Mouse (Mus musculus): Measurements from ENCODE around the gene Spock1.
A peak's percentile ranks its signal among the peaks of the same experiment; 100 is the strongest.

The Spock1 gene

GRCm38 (mm10) chr13:57588558-57589273 is 319.4 kb downstream of the Spock1 start:
- no peak for DNase-seq

GRCm38 (mm10) chr13:57585131-57585530 is 323.0 kb downstream of the Spock1 start:
- DNase-seq: no peak

DNA sequence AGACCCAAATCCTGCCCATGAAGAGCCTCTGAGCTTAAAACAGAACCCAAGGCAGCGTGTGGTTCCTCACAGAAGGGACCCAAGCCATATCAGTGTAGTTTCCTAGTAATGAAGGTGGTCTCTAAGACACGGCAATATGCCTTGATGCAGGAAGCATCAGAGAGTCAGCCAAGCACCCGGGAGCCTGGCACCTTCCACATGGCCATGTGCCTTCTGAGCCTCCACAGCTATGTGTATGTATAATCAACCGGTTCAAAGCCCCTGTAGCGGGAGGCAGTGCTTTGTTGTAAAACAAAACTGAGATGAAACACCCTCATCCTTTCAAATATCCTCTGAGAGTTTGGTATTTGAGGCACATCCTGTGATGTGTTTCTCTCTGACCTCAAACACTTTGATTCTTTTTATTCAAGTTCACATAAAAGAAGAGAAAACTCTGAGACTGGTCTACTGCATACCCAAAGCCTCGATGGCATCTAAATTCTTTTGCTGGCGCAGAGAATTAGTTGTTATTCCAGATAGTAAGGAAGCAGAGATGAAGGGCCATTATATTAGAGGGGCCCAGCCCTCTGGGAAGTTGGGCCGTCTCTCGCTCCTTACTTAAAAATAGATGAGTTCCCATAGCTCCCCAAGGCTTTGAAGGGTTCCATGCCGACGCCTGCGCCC is 325.7 kb downstream of the Spock1 start:
- no peak for DNase-seq

- DNase-seq: no peak
These were observed 330.4 kb downstream of the Spock1 start for GRCm38 (mm10) chr13:57577541-57578244.

- DNase-seq: no peak
These were observed 334.6 kb downstream of the Spock1 start for GRCm38 (mm10) chr13:57573501-57573900.

- no peak for DNase-seq
These were observed 339.7 kb downstream of the Spock1 start for GRCm38 (mm10) chr13:57568404-57568803.

DNA sequence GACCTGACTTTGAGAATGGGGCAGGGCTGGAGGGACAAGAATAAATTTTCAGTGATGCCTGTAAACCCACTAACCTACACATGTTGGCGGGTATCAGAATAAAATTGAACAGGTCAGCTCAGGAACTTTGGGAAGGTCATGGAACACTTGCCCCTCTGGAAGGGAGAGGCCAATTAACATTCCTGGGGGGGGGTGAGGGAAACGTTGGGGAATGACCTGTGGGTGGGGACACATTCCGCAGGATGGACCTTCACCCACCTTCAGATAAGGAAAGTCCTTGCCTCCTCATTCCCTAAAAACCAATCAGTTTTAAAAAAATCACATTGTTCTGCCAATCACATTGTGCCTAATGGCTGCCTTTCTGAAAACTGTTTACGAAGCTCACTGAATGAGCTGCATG is 352.9 kb downstream of the Spock1 start:
- DNase-seq: no peak

DNA sequence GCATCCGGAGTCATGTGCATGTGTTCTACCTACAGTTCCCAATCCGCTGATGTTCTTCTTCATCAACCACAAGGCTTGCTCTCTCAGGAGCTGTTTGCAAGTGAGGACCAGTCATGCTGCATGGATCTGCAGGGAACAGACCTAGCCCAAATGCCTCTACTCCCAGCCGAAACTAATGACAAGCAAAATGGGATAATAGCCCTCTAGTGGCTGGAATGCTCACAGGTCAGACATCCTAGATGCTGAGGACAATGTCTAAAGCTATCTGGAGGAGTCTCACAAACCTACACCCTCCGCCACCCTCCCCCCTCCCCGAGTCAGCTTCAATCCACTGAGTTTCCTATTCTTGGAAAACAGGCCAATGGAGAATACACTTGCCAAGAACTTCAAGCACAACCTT is 358.4 kb downstream of the Spock1 start:
- no peak for DNase-seq

- DNase-seq: no peak
These were observed 371.1 kb downstream of the Spock1 start for GRCm38 (mm10) chr13:57536988-57537547.

- DNase-seq: no peak
These were observed 373.8 kb downstream of the Spock1 start for GRCm38 (mm10) chr13:57534325-57534724.

DNA sequence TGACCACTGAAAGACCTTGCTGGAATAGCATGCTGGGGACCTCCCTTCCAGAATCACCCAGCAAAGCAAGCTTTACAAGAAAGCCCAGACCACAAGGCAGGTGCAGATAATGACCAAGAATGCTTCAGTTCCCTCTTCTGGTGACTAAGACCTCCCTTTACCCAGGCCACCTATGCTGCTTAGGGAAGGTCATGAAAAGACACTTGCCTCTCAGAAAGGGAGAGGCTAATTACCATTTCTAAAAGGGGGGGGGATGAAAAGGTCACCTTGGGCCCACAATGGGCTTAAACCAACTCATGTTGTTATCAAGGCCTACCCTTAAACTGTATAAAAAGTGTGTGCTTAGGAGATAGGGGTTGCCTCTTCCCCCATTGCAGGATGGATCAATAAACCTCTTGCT is 382.2 kb downstream of the Spock1 start:
- DNase-seq: no peak

DNA sequence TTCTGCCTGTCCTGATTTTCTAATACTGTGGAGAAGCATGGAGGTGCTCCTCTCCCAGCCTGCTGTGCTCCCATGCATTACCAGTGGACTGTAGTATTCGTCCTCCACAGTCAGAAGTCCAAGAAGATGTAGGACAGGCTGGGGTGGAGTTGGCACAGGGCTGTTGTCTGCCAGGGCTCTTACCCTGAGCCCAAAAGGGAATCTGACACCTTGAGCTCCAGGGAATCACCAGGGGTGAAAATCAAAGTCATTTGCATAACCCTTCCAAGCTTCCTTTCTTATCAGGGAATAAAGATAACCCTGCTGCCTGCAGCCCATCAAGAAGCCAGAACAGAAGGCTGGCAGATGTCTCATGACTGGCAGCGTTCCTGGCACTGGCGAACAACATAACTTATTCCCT is 383.6 kb downstream of the Spock1 start:
- peak; percentile 21 for DNase-seq

DNA sequence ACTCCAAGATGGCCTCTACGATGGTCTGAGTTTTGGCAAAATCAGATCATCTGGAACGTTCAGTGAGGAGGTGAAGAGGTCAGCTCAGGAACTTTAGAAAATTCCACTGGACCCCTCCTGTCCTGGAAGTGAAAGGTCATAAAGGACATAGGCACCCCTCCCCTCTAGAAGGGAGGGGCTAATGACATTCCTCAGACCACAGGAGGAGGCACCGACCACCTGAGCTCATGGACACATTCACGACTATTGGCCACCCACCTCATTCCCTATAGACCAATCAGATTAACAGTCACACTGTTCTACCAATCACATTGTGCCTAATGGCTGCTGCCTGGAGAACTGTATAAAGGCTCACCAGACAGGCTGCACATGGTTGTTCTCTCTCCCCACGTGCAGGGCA is 384.8 kb downstream of the Spock1 start:
- DNase-seq: no peak

GRCm38 (mm10) chr13:57522319-57522718 is 385.8 kb downstream of the Spock1 start:
- DNase-seq: no peak

GRCm38 (mm10) chr13:57521152-57521551 is 387.0 kb downstream of the Spock1 start:
- peak; percentile 44 for DNase-seq

DNA sequence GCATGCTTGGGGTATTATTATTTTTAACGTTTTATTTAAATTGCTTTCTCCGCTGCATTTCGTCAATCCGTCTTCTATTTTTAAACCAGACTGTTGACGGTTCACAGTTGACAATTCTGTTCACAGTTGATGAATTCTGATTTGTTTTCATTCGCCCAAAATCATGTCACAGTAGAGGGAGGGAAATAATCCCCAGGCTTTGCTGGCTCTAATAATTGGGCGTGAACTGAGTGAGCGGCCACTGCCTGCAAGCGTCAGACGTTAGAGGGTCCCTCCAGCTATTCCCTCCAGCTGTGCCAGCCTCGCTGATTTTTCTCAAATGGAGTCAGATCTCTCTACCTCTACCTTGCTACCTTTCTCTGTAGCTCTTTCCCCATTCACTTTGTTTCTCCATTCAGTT is 388.3 kb downstream of the Spock1 start:
- DNase-seq: no peak

DNA sequence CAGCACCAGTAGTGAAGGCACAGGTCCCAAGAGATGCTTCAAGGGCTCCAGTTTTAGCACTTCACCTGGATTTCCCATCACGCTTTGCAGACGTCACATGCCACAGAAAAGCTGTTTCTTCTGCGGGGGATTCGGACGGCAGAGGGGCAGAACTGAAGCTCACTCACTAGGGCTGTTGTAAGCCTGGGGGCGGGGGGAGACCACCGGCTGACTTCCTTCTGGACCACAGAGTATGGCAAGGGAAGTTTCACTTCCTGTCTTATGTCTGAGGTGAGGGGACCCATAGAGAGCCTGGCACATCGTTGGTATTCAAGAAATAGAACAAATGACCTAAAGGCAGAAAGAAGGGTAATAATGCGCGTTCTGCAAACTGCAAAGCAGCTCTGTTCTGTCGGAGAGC is 392.4 kb downstream of the Spock1 start:
- DNase-seq: no peak

DNA sequence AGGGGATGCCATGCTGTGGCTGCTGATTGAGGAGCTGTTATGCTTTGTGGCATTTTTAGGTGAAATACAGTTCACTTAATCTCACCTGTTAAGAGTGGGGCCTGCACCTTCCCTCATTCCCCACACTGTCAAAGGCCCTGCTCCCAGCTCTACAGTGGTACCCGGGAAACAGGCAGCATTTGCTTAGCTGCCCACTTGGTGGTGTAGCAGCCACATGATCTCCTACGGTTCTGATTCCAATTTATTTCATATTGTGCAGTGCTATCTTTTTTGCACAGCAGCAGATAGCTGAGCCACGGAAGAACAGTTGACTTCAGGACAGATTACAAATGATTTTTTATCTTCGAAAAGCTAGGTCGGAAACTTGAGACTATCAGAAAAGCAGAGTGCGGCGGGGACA is 406.6 kb downstream of the Spock1 start:
- DNase-seq: no peak

DNA sequence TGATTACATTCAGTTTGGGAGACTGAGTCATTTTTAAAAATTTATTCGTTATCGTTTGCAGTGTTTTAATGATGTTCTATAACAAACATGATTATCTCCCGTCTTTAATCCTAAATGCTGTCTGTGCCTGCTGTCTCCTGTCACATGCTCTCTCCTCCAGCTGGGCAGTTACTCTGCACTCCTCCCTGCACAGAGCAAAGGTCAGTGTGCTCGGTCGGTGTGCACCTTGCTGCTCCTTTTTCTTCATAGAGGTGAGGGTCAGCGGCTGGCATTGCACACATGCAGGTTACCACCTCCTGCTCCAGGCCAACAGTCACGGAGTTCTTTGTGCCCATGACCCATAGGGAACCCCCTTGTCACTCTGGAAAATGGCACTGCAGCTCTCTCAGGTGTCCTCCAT is 411.4 kb downstream of the Spock1 start:
- DNase-seq: no peak

- DNase-seq: no peak
These were observed 413.3 kb downstream of the Spock1 start for GRCm38 (mm10) chr13:57494838-57495237.

DNA sequence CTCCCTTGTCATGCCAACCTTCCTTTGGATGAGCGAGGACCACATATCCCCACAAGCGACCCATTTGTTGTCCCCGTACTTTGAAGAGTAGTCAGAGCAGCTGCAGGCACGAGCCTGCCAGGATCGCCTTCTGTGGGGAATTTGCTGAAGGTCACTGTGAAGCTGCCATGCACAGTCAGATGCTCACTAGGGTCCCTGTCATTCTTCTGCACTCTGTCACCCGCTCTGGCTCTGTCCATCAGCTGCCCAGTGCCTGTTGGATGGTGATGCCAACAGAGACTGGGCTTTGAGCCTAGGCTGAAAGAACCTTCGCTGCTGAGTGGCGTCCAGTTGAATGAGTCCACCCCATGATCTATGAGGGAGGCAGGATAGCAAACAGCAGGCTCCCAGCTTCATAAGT is 419.2 kb downstream of the Spock1 start:
- peak; percentile 41 for DNase-seq

DNA sequence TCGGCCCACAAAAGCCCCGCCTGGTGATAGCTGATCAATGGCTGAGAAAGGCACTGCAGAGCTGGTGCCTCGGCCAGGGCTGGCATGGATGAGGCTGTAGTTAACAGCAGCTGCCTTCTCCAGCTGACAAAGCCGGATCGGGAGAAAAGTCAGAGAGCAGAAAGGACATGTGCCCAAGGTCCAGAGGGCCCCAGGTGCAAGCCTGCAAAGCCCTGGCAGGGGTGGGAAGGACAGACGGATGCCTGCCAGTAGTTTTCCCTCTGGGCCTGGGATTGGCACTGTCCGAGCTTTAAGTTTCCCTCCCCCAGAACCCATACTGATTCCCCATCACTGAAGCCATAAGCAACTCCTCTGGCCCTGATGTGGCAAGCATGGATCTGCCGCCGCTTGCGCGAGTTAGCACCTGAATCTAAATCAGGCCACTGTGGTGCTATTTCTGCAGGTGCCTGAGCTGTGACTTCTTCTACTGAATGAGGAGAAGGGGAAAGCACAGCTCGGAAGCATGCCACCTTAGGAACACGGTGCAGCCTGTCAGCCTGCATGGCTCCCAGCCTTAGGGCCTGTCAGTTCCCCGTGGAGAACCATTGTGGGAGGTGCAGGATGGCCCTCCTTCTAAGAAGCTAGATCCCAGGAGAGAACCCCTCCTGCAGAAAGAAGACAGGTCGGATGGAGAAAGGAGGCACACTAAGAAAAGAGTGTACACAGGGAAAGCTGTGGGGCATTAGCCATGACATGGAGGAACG is 423.5 kb downstream of the Spock1 start:
- no peak for DNase-seq

- DNase-seq: peak; percentile 46
These were observed 431.4 kb downstream of the Spock1 start for GRCm38 (mm10) chr13:57476700-57477099.
